Mouse (Mus musculus) CD4-positive helper T cell, adult 2 months (primary cell): ENCODE data around the gene Cryaa.
"Not testable (repeated sequence)": the region's sequence is repeated elsewhere in the genome, so short reads cannot be mapped to it uniquely, and the experiment has no call there.

Experiments used
- DNase-seq: peaks from one replicate; pipeline ENCODE4 v3.0.0-alpha.2; 2012; ENCODE audit warnings: low read depth, missing footprints, low spot score

Cryaa gene

GRCm38 (mm10) chr17:31660661-31661250 is 16.9 kb upstream of the Cryaa start:
- no peak for DNase-seq

- no peak for DNase-seq
These were observed 14.8 kb upstream of the Cryaa start for GRCm38 (mm10) chr17:31662855-31663254.

GRCm38 (mm10) chr17:31664760-31665159 is 12.8 kb upstream of the Cryaa start:
- DNase-seq: peak; percentile 81

- no peak for DNase-seq
These were observed 9.3 kb upstream of the Cryaa start for GRCm38 (mm10) chr17:31668306-31668705.

GRCm38 (mm10) chr17:31670163-31670562 is 7.4 kb upstream of the Cryaa start:
- DNase-seq: no peak

GRCm38 (mm10) chr17:31671698-31672097 is 5.9 kb upstream of the Cryaa start:
- no peak for DNase-seq

GRCm38 (mm10) chr17:31672279-31672678 is 5.3 kb upstream of the Cryaa start:
- no peak for DNase-seq

- DNase-seq: no peak
These were observed 3.2 kb upstream of the Cryaa start for GRCm38 (mm10) chr17:31674426-31674825.

- no peak for DNase-seq
These were observed 2.8 kb downstream of the Cryaa start for GRCm38 (mm10) chr17:31680450-31680849.

GRCm38 (mm10) chr17:31685514-31686224 is 8.1 kb downstream of the Cryaa start:
- DNase-seq: peak; percentile 83

GRCm38 (mm10) chr17:31686225-31686564 is 8.6 kb downstream of the Cryaa start:
- DNase-seq: no peak

- DNase-seq: no peak
These were observed 10.5 kb downstream of the Cryaa start for GRCm38 (mm10) chr17:31688112-31688511.

GRCm38 (mm10) chr17:31689606-31690005 is 12.0 kb downstream of the Cryaa start:
- no peak for DNase-seq

GRCm38 (mm10) chr17:31692918-31693317 is 15.3 kb downstream of the Cryaa start:
- no peak for DNase-seq

GRCm38 (mm10) chr17:31693330-31694022 is 15.9 kb downstream of the Cryaa start:
- peak; percentile 86 for DNase-seq

- no peak for DNase-seq
These were observed 16.4 kb downstream of the Cryaa start for GRCm38 (mm10) chr17:31694023-31694376.

GRCm38 (mm10) chr17:31694949-31695348 is 17.3 kb downstream of the Cryaa start:
- no peak for DNase-seq

- not testable (repeated sequence) for DNase-seq
These were observed 17.7 kb downstream of the Cryaa start for GRCm38 (mm10) chr17:31695356-31695755.

GRCm38 (mm10) chr17:31698347-31698746 is 20.7 kb downstream of the Cryaa start:
- DNase-seq: no peak

- DNase-seq: no peak
These were observed 25.8 kb downstream of the Cryaa start for GRCm38 (mm10) chr17:31703276-31703980.

GRCm38 (mm10) chr17:31705271-31706020 is 27.8 kb downstream of the Cryaa start:
- no peak for DNase-seq
